Mouse (Mus musculus): ENCODE data around the gene Aurka. TPM values are rescaled to one million over a fixed set of nuclear protein-coding genes. Genes with fewer than 3 reads are reported as not detected.

Gene Aurka
- polyA plus RNA-seq, 1 experiment from 2014 or later, result 74.2 TPM

DNA sequence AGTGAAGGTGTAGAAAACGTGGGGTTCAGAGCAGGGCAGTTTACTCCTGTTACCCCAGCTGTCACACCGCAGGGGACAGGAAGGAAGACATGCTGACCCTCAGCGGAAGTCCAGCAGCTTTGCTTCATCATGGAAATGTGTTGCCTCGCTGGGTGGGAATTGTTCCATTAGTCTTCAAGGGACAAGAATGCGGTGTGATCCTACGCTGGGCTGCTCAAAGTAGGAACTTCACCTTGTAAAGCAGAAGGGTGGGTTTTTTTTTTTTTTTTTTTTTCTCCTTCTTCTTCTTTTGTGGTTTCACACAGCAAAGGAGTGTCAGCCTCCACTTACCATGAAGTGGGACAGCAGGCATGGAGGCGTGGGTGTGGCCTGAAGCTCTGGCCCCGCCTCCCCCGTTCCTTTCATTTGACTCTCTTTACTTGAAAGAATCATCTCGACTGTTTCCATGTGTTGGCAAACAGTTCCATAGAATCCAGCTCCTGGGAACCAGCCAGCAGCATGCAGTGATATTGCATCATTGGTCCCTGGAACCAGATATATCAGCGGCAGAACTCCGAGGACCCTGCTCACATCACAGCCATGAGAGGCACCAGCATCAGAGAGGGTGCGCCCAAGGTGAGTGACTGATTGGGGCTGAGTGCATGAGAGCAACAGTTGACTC, 23.2 kb upstream of the Aurka start, which contains the start of gene Cass4:
Gene Cass4 (plus strand): TSS at position 404 of the 661 bp plus-strand sequence.
- no peak for DNase-seq (ENCODE audit: low spot score)

GRCm38 (mm10) chr2:172392041-172392521, 21.7 kb upstream of the Aurka start:
- Histone ChIP-seq H3K4me2 (ENCODE audit: low read length) (no peak overlapping the region), H3K9me3 (replicated peaks; ENCODE audit: control insufficient read depth, low read length) (no peaks in the 10 kb centered on the region), H3K4me3 (ENCODE audit: low read depth, low read length) (no peak overlapping the region), H3K27me3 (replicated peaks; ENCODE audit: control insufficient read depth, insufficient read depth, low read length) (no peaks in the 10 kb centered on the region), H3K9ac (ENCODE audit: low read length) (no peak overlapping the region), H3K4me1 (ENCODE audit: control insufficient read depth, insufficient read depth, low read length) (no peaks in the 10 kb centered on the region), H3K27ac (ENCODE audit: low read depth, low read length) (no peak overlapping the region), H3K36me3 (ENCODE audit: control insufficient read depth, insufficient read depth, low read length) (no peaks in the 10 kb centered on the region)
- WGBS, result 82% methylated on average over 10 of the region's 10 CpGs
- no peak for DNase-seq (ENCODE audit: low spot score)
- no peak for ATAC-seq

More for the DNA sequence above, 23.2 kb upstream of the Aurka start, which contains the start of gene Cass4:
- Histone ChIP-seq H3K27ac (ENCODE audit: low read depth, low read length) (no peak within 1 kb of the TSS), H3K36me3 (ENCODE audit: control insufficient read depth, insufficient read depth, low read length) (no peaks in the 10 kb centered on the region), H3K27me3 (replicated peaks; ENCODE audit: control insufficient read depth, insufficient read depth, low read length) (no peaks in the 10 kb centered on the region), H3K4me1 (ENCODE audit: control insufficient read depth, insufficient read depth, low read length) (no peaks in the 10 kb centered on the region), H3K4me3 (ENCODE audit: low read depth, low read length) (no peak within 1 kb of the TSS), H3K4me2 (ENCODE audit: low read length) (no peak within 1 kb of the TSS), H3K9me3 (replicated peaks; ENCODE audit: control insufficient read depth, low read length) (no peaks in the 10 kb centered on the region), H3K9ac (ENCODE audit: low read length) (no peak within 1 kb of the TSS)
- 50% methylated on average over 13 of the region's 13 CpGs for WGBS
- ATAC-seq, result no peak

- H3K9ac ChIP-seq (ENCODE audit: low read length), result no peak overlapping the region
- no peaks in the 10 kb centered on the region for H3K4me1 ChIP-seq (ENCODE audit: control insufficient read depth, insufficient read depth, low read length)
- H3K9me3 ChIP-seq (replicated peaks; ENCODE audit: control insufficient read depth, low read length), result no peaks in the 10 kb centered on the region
- H3K4me2 ChIP-seq (ENCODE audit: low read length), result no peak overlapping the region
- H3K27me3 ChIP-seq (replicated peaks; ENCODE audit: control insufficient read depth, insufficient read depth, low read length), result no peaks in the 10 kb centered on the region
- ATAC-seq (no peak), DNase-seq (ENCODE audit: low spot score) (no peak)
- no peaks in the 10 kb centered on the region for H3K36me3 ChIP-seq (ENCODE audit: control insufficient read depth, insufficient read depth, low read length)
- WGBS, result 52% methylated on average over 6 of the region's 6 CpGs
- H3K4me3 ChIP-seq (ENCODE audit: low read depth, low read length), result no peak overlapping the region
- no peak overlapping the region for H3K27ac ChIP-seq (ENCODE audit: low read depth, low read length)
These were observed 20.0 kb upstream of the Aurka start for GRCm38 (mm10) chr2:172390341-172390740.

- Histone ChIP-seq H3K4me3 (ENCODE audit: low read depth, low read length) (no peak overlapping the region), H3K9ac (ENCODE audit: low read length) (no peak overlapping the region), H3K27me3 (replicated peaks; ENCODE audit: control insufficient read depth, insufficient read depth, low read length) (no peaks in the 10 kb centered on the region), H3K36me3 (ENCODE audit: control insufficient read depth, insufficient read depth, low read length) (peaks cover 36% of the 10 kb centered on the region), H3K4me1 (ENCODE audit: control insufficient read depth, insufficient read depth, low read length) (no peaks in the 10 kb centered on the region), H3K27ac (ENCODE audit: low read depth, low read length) (no peak overlapping the region), H3K9me3 (replicated peaks; ENCODE audit: control insufficient read depth, low read length) (no peaks in the 10 kb centered on the region), H3K4me2 (ENCODE audit: low read length) (no peak overlapping the region)
- ATAC-seq (no peak), DNase-seq (ENCODE audit: low spot score) (no peak)
- 95% methylated on average over 3 of the region's 3 CpGs for WGBS
These were observed 14.4 kb upstream of the Aurka start for GRCm38 (mm10) chr2:172384715-172385114.

GRCm38 (mm10) chr2:172381898-172382297, 11.6 kb upstream of the Aurka start:
- Histone ChIP-seq H3K4me1 (ENCODE audit: control insufficient read depth, insufficient read depth, low read length) (no peaks in the 10 kb centered on the region), H3K36me3 (ENCODE audit: control insufficient read depth, insufficient read depth, low read length) (peaks cover 64% of the 10 kb centered on the region), H3K27me3 (replicated peaks; ENCODE audit: control insufficient read depth, insufficient read depth, low read length) (no peaks in the 10 kb centered on the region), H3K9ac (ENCODE audit: low read length) (no peak overlapping the region), H3K27ac (ENCODE audit: low read depth, low read length) (no peak overlapping the region), H3K4me2 (ENCODE audit: low read length) (no peak overlapping the region), H3K4me3 (ENCODE audit: low read depth, low read length) (no peak overlapping the region), H3K9me3 (replicated peaks; ENCODE audit: control insufficient read depth, low read length) (no peaks in the 10 kb centered on the region)
- DNase-seq (ENCODE audit: low spot score), result no peak
- no peak for ATAC-seq
- 91% methylated on average over 12 of the region's 12 CpGs for WGBS

GRCm38 (mm10) chr2:172381341-172381740, 11.0 kb upstream of the Aurka start:
- no peak overlapping the region for H3K27ac ChIP-seq (ENCODE audit: low read depth, low read length)
- H3K27me3 ChIP-seq (replicated peaks; ENCODE audit: control insufficient read depth, insufficient read depth, low read length), result no peaks in the 10 kb centered on the region
- H3K9ac ChIP-seq (ENCODE audit: low read length), result no peak overlapping the region
- no peaks in the 10 kb centered on the region for H3K9me3 ChIP-seq (replicated peaks; ENCODE audit: control insufficient read depth, low read length)
- ATAC-seq (no peak), DNase-seq (ENCODE audit: low spot score) (no peak)
- 94% methylated on average over 11 of the region's 11 CpGs for WGBS
- H3K36me3 ChIP-seq (ENCODE audit: control insufficient read depth, insufficient read depth, low read length), result peaks cover 69% of the 10 kb centered on the region
- no peak overlapping the region for H3K4me3 ChIP-seq (ENCODE audit: low read depth, low read length)
- no peaks in the 10 kb centered on the region for H3K4me1 ChIP-seq (ENCODE audit: control insufficient read depth, insufficient read depth, low read length)
- H3K4me2 ChIP-seq (ENCODE audit: low read length), result no peak overlapping the region

- Histone ChIP-seq H3K27ac (ENCODE audit: low read depth, low read length) (no peak overlapping the region), H3K9ac (ENCODE audit: low read length) (no peak overlapping the region), H3K4me1 (ENCODE audit: control insufficient read depth, insufficient read depth, low read length) (no peaks in the 10 kb centered on the region), H3K27me3 (replicated peaks; ENCODE audit: control insufficient read depth, insufficient read depth, low read length) (no peaks in the 10 kb centered on the region), H3K4me3 (ENCODE audit: low read depth, low read length) (no peak overlapping the region), H3K9me3 (replicated peaks; ENCODE audit: control insufficient read depth, low read length) (no peaks in the 10 kb centered on the region), H3K4me2 (ENCODE audit: low read length) (no peak overlapping the region), H3K36me3 (ENCODE audit: control insufficient read depth, insufficient read depth, low read length) (peaks cover 77% of the 10 kb centered on the region)
- no peak for ATAC-seq
- DNase-seq (ENCODE audit: low spot score), result no peak
- 94% methylated on average over 17 of the region's 17 CpGs for WGBS
These were observed 10.2 kb upstream of the Aurka start for GRCm38 (mm10) chr2:172380513-172380912.

- DNase-seq (ENCODE audit: low spot score) (peak; percentile 14), ATAC-seq (no peak)
- H3K27ac ChIP-seq (ENCODE audit: low read depth, low read length), result no peak overlapping the region
- no peak overlapping the region for H3K9ac ChIP-seq (ENCODE audit: low read length)
- H3K27me3 ChIP-seq (replicated peaks; ENCODE audit: control insufficient read depth, insufficient read depth, low read length), result no peaks in the 10 kb centered on the region
- no peaks in the 10 kb centered on the region for H3K9me3 ChIP-seq (replicated peaks; ENCODE audit: control insufficient read depth, low read length)
- no peak overlapping the region for H3K4me3 ChIP-seq (ENCODE audit: low read depth, low read length)
- H3K4me2 ChIP-seq (ENCODE audit: low read length), result no peak overlapping the region
- H3K36me3 ChIP-seq (ENCODE audit: control insufficient read depth, insufficient read depth, low read length), result peaks cover 99% of the 10 kb centered on the region
- WGBS, result 77% methylated on average over 7 of the region's 7 CpGs
- H3K4me1 ChIP-seq (ENCODE audit: control insufficient read depth, insufficient read depth, low read length), result no peaks in the 10 kb centered on the region
These were observed 8.0 kb upstream of the Aurka start for GRCm38 (mm10) chr2:172378332-172378731.

DNA sequence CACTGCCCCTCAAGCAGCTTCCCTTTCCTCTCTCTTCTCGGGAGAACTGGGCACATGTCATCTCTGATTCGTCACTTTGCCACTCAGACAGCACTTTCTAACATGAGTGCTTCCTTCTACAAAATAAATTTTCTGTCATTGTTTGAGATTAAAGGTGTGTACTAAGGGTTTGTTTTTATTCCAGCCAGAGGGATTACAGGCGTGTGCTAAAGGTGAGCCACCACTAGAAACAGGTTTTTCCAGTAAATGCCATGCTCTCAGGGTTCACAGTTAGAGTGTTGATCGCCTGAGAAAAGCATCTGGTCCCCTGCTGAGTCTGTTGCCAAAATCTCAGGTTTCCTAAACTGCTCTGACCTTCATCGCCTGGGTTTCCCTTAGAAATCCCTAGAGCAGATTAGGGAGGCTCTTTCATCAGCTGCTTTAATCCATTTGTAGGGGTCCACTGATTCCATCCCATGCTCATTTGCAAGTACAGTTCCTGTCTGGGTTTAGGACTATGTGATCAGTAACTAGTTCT, 6.7 kb upstream of the Aurka start:
- no peak overlapping the region for H3K4me2 ChIP-seq (ENCODE audit: low read length)
- no peak for ATAC-seq
- no peak for DNase-seq (ENCODE audit: low spot score)
- WGBS, result 62% methylated on average over 5 of the region's 5 CpGs
- peaks cover 94% of the 10 kb centered on the region for H3K36me3 ChIP-seq (ENCODE audit: control insufficient read depth, insufficient read depth, low read length)
- H3K4me1 ChIP-seq (ENCODE audit: control insufficient read depth, insufficient read depth, low read length), result no peaks in the 10 kb centered on the region
- H3K27me3 ChIP-seq (replicated peaks; ENCODE audit: control insufficient read depth, insufficient read depth, low read length), result no peaks in the 10 kb centered on the region
- no peak overlapping the region for H3K4me3 ChIP-seq (ENCODE audit: low read depth, low read length)
- no peak overlapping the region for H3K9ac ChIP-seq (ENCODE audit: low read length)
- H3K27ac ChIP-seq (ENCODE audit: low read depth, low read length), result no peak overlapping the region
- no peaks in the 10 kb centered on the region for H3K9me3 ChIP-seq (replicated peaks; ENCODE audit: control insufficient read depth, low read length)

All from forebrain, embryonic 14.5 days (tissue).